Mouse (Mus musculus): Measurements from ENCODE around the gene Ing3.

DNA sequence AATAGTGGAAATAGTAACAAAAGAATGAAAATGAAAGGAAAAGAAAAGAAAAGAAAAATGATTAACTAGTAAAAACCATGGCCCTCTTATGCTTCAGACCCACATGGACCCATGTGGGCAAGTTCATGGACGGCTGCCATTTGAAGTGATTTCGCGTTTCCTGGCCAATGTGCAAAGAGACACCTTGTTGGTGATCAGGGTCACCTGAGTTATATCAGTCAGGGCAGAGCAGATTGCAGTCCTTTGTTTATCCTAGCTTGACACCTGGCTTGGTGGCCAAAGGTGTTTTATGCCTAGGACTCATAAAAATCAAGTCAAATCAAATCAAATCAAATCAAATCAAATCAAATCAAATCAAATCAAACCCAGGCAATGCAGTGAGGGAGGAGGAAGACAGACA is 64.0 kb downstream of the Ing3 start:
- TF ChIP-seq POLR2A (IDR thresholded peaks at IDR 0.05; ENCODE audit: extremely low read depth, insufficient read depth, low read length) (no peak), CTCF (IDR thresholded peaks at IDR 0.05; ENCODE audit: extremely low read depth, insufficient read depth, low read length) (no peak)
